Mouse (Mus musculus): ENCODE measurements at regions not wholly inside any gene's neighbourhood (a gene's known extent, or its start where the extent isn't known, plus 50 kb on each side); places are given as distances from the start of the nearest gene placed in this dataset.

DNA sequence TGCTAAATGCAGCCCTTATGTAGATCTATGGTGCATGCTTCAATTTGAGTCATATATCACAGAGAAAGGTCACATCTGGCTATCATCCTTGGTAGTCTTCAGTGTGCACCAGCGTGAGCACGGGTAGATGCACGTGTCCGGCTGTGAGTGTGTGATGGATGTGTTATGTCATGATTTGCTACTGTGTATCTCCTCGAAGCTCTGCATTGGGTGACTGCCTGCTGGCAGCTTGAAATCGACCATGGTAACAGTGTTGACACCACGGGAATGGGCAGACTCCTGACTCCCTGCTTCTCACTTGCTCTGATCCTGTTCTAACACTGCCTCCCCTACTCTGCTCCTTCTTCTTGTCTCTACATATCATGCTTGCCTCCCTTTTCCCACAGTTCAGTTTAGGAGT is 204.9 kb upstream of the Mocs1 start:
- no peaks in the 10 kb centered on the region for H3K4me1 ChIP-seq
- H3K36me3 ChIP-seq: no peaks in the 10 kb centered on the region
- H3K9me3 ChIP-seq: no peaks in the 10 kb centered on the region
- no peak overlapping the region for H3K27ac ChIP-seq
- ATAC-seq (ENCODE audit: low FRiP score, low read depth): no peak
- no peak overlapping the region for H3K4me2 ChIP-seq (replicated peaks)
- H3K27me3 ChIP-seq (replicated peaks): no peaks in the 10 kb centered on the region
- WGBS: 86% methylated on average over 7 of the region's 7 CpGs
- H3K4me3 ChIP-seq: no peak overlapping the region
- no peak overlapping the region for H3K9ac ChIP-seq

DNA sequence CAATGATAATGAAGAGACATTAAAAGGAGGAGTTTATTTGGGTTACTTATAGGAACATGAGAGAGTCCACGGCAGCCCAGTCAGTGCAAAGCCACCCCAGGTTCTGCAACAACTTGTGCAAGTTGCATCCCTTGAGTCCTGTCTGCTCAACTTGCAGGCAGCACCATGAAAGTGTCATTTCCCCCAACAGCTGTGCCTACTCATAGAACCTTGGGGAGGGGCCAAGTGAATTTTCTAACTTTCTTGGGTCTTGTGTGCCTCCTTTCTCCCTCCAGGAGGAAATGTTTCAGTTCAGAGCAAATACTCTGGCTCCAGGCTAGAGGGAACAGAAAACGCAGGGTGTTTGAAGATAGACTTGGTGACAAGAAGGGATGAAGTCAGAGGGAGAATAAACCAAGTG is 204.5 kb upstream of the Mocs1 start:
- Histone ChIP-seq H3K27ac (no peak overlapping the region), H3K4me3 (no peak overlapping the region), H3K4me2 (replicated peaks) (no peak overlapping the region), H3K27me3 (replicated peaks) (no peaks in the 10 kb centered on the region), H3K36me3 (no peaks in the 10 kb centered on the region), H3K9me3 (no peaks in the 10 kb centered on the region), H3K4me1 (no peaks in the 10 kb centered on the region), H3K9ac (no peak overlapping the region)
- 82% methylated on average over 2 of the region's 2 CpGs for WGBS
- ATAC-seq (ENCODE audit: low FRiP score, low read depth): no peak

DNA sequence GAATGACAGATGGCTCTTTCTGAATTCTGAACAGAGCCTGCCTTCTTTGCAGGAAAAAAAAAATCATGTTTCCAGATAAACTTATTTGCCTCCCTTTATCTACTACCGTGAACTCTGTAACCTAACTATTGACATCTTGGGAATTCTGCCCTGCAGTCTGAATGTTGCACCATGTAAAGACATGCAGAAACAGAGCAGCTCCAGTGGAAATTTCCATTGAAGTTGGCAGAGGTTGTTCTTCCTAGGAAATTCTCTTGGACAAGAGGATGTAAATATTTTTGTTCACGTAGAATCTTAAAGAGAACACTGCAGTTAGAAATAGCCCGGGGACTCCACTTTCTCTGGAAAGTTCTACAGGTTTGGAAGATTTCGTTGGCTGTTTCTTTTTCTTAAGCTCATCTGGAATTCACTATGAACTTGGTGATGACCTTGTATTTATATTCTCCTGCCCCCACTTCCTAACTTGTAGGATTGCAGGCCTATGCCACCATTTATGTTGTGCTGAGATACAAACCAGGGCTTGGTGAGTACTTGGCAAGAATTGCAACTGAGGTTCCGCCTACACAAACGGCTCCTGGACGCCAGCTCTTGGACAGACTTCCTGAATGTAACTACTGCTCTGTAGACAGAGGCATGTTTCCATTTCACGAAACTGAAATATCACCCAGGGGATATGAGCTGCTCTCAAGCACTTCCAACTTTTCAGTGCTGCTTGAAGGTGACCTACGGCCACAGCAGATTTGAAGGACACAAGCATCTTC is 202.7 kb upstream of the Mocs1 start:
- H3K36me3 ChIP-seq: no peaks in the 10 kb centered on the region
- WGBS: 86% methylated on average over 9 of the region's 9 CpGs
- H3K27ac ChIP-seq: no peak overlapping the region
- no peaks in the 10 kb centered on the region for H3K27me3 ChIP-seq (replicated peaks)
- H3K4me2 ChIP-seq (replicated peaks): no peak overlapping the region
- no peak overlapping the region for H3K9ac ChIP-seq
- no peak for ATAC-seq (ENCODE audit: low FRiP score, low read depth)
- no peak overlapping the region for H3K4me3 ChIP-seq
- no peaks in the 10 kb centered on the region for H3K4me1 ChIP-seq
- no peaks in the 10 kb centered on the region for H3K9me3 ChIP-seq

DNA sequence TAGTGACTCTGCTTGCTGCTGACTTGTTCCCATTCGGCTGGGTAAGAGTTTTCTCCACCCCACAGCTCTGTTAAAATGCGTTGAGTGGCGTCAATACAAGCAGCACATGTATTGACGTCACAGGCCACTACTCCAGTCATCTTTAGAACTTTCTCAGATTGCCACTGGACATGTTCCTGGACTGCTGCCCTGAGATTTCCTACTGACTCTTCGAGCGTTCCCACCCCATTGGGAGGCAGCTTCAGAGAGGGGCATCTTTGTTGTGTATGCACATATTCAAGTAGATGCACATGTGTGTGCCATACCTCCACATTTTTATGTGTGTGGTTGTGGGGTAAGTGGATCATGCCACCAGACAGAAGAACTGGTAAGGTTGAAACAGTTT is 202.2 kb upstream of the Mocs1 start:
- 85% methylated on average over 6 of the region's 6 CpGs for WGBS
- Histone ChIP-seq H3K4me1 (peaks cover 3% of the 10 kb centered on the region), H3K9ac (no peak overlapping the region), H3K9me3 (no peaks in the 10 kb centered on the region), H3K4me2 (replicated peaks) (no peak overlapping the region), H3K36me3 (no peaks in the 10 kb centered on the region), H3K4me3 (no peak overlapping the region), H3K27ac (no peak overlapping the region), H3K27me3 (replicated peaks) (no peaks in the 10 kb centered on the region)
- no peak for ATAC-seq (ENCODE audit: low FRiP score, low read depth)

DNA sequence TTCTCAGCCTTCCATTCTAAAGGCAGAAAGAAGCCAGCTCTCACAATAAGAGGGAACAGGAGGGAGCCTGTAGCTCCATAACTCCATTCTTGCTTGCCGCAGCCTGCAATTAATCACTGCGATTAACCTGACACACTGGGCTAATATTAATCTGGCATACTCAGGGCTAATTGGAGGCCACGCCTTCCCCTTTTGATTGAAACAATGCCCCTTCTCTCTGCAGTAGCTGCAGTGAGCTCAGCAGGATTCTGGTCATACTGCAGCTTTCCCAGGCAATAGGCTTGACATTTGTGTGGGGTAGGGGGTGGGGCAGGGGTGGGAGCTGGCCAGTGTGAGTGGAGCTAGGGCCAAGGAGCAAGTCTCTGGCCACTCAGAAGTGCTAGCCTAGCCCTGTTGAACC is 196.9 kb upstream of the Mocs1 start:
- H3K4me1 ChIP-seq: peaks cover 10% of the 10 kb centered on the region
- H3K4me2 ChIP-seq (replicated peaks): no peak overlapping the region
- H3K27ac ChIP-seq: no peak overlapping the region
- H3K36me3 ChIP-seq: no peaks in the 10 kb centered on the region
- H3K4me3 ChIP-seq: no peak overlapping the region
- no peak overlapping the region for H3K9ac ChIP-seq
- no peaks in the 10 kb centered on the region for H3K9me3 ChIP-seq
- no peak for ATAC-seq (ENCODE audit: low FRiP score, low read depth)
- WGBS: 16% methylated on average over 3 of the region's 3 CpGs
- H3K27me3 ChIP-seq (replicated peaks): no peaks in the 10 kb centered on the region

DNA sequence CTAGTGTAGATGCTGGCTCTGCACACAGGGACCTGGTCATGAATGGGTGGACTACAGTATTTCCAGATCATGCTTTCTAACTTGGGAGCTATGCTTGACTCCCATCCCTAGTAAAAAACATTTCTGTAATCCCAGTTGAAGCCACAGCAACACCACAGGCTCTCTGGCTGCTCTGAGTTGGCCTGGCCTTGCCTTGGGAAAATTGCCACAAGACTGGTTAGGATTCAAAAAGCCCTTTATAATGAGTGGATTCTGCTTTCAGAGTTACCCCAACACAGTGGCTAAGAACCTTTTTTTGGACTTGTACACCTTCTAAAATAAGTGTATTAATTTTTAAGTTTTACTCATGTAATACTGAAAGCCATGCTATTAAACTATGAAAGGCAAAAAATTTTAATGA is 188.1 kb upstream of the Mocs1 start:
- no peak for ATAC-seq (ENCODE audit: low FRiP score, low read depth)
- no peak overlapping the region for H3K4me2 ChIP-seq (replicated peaks)
- H3K27ac ChIP-seq: no peak overlapping the region
- H3K9ac ChIP-seq: no peak overlapping the region
- no peaks in the 10 kb centered on the region for H3K27me3 ChIP-seq (replicated peaks)
- no peaks in the 10 kb centered on the region for H3K36me3 ChIP-seq
- H3K4me1 ChIP-seq: no peaks in the 10 kb centered on the region
- H3K9me3 ChIP-seq: no peaks in the 10 kb centered on the region
- no peak overlapping the region for H3K4me3 ChIP-seq

DNA sequence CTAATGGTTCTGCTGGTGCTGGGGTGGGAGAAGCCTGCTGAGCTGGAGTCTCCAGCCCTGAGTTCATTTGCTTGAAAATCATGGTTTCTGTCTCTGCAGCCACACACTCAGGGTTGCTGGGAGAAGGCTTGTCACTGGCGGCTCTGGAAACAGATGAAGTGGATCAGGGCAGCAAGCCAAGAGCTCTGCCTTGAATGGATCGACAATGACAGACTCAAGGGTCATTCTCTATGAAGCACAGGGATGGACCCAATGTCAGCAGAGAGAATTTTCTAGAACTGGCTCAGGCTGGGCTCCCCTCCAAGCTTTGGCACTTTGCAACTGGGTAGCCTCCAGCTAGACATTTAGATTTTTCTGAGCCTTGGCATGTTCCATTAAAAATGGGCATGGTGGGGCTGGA is 184.7 kb upstream of the Mocs1 start:
- no peak overlapping the region for H3K4me2 ChIP-seq (replicated peaks)
- no peaks in the 10 kb centered on the region for H3K9me3 ChIP-seq
- H3K4me1 ChIP-seq: 0 out of 2 replicates have a peak, but pooled peaks cover 6% of the 10 kb centered on the region
- whole genome bisulfite sequencing: 80% methylated on average over 2 of the region's 2 CpGs
- no peak overlapping the region for H3K27ac ChIP-seq
- H3K9ac ChIP-seq: no peak overlapping the region
- no peaks in the 10 kb centered on the region for H3K36me3 ChIP-seq
- no peak for ATAC-seq (ENCODE audit: low FRiP score, low read depth)
- H3K4me3 ChIP-seq: no peak overlapping the region
- no peaks in the 10 kb centered on the region for H3K27me3 ChIP-seq (replicated peaks)

GRCm38 (mm10) chr17:49245013-49245412 is 183.1 kb upstream of the Mocs1 start:
- no peak overlapping the region for H3K9ac ChIP-seq
- H3K27me3 ChIP-seq (replicated peaks): no peaks in the 10 kb centered on the region
- H3K4me3 ChIP-seq: no peak overlapping the region
- 65% methylated on average over 2 of the region's 2 CpGs for WGBS
- H3K9me3 ChIP-seq: no peaks in the 10 kb centered on the region
- H3K36me3 ChIP-seq: no peaks in the 10 kb centered on the region
- no peak overlapping the region for H3K4me2 ChIP-seq (replicated peaks)
- H3K4me1 ChIP-seq: 0 out of 2 replicates have a peak, but pooled peaks cover 6% of the 10 kb centered on the region
- no peak overlapping the region for H3K27ac ChIP-seq
- no peak for ATAC-seq (ENCODE audit: low FRiP score, low read depth)

DNA sequence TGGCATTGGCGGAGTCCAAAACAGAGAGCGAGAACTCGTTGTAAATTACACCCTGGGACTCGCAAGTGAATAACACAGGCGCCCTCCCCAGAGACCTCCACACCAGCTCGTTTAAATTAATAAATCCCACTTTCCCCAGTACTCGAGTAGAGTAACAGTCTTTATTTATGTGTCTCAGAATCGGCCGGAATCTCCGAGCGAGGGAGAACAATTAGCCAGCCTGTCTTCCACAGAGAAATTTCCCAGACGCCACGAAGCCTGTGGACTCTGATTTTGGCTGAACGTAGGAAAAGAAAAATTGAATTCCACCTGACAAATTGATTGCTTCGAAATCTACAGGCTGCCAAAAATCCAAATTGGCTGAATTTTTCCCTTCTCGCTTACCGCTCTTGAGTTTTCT is 180.9 kb upstream of the Mocs1 start:
- WGBS: 48% methylated on average over 17 of the region's 17 CpGs
- Histone ChIP-seq H3K27me3 (replicated peaks) (no peaks in the 10 kb centered on the region), H3K9me3 (no peaks in the 10 kb centered on the region), H3K9ac (no peak overlapping the region), H3K27ac (no peak overlapping the region), H3K4me2 (replicated peaks) (peak overlapping the region; percentile 6; the same call in 1 of the 2 replicates), H3K4me1 (0 out of 2 replicates have a peak, but pooled peaks cover 6% of the 10 kb centered on the region), H3K4me3 (no peak overlapping the region), H3K36me3 (no peaks in the 10 kb centered on the region)
- no peak for ATAC-seq (ENCODE audit: low FRiP score, low read depth)

DNA sequence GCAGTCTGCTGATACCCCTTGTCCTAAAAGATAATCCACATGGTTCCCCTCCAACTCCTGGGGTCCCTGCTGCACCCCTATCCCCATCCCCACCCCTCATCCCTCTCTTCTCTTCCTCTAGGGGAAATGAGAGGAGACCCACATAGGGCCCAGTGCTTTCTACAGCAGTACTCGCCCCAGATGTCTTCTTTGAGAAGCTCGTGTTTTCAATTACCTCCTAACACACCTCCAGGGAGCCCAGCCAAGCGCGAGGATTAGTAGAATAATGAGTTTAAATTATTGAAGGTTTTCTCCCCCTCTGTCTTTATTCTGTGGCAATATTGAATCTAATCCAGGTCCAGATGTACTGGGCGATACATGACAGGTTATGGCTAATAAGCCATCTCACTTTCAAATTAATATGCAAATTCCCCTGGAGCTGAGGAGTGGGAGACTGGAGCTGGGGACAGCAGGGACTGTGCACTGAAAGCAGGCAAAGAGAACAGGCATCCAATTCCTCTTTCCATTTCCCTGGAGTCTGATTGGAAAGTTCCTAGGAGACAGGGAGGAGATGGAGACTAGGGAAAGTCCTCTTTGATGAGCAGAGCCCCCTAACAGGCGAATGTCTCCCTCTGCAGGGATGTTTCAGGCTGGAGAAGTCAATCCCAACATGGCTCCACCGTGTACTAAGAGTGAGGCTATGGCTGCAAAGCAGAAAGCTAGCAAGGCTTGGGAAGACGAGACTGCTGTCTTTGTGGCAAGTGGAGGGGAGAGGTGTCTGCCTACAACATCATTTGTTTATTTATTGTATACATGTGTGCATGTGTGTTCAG is 177.2 kb upstream of the Mocs1 start:
- no peaks in the 10 kb centered on the region for H3K36me3 ChIP-seq
- no peak overlapping the region for H3K4me2 ChIP-seq (replicated peaks)
- no peak overlapping the region for H3K9ac ChIP-seq
- no peaks in the 10 kb centered on the region for H3K27me3 ChIP-seq (replicated peaks)
- ATAC-seq (ENCODE audit: low FRiP score, low read depth): peak; percentile 49
- H3K4me3 ChIP-seq: no peak overlapping the region
- 0 out of 2 replicates have a peak, but pooled peaks cover 6% of the 10 kb centered on the region for H3K4me1 ChIP-seq
- H3K27ac ChIP-seq: no peak overlapping the region
- WGBS: 52% methylated on average over 8 of the region's 8 CpGs
- no peaks in the 10 kb centered on the region for H3K9me3 ChIP-seq

DNA sequence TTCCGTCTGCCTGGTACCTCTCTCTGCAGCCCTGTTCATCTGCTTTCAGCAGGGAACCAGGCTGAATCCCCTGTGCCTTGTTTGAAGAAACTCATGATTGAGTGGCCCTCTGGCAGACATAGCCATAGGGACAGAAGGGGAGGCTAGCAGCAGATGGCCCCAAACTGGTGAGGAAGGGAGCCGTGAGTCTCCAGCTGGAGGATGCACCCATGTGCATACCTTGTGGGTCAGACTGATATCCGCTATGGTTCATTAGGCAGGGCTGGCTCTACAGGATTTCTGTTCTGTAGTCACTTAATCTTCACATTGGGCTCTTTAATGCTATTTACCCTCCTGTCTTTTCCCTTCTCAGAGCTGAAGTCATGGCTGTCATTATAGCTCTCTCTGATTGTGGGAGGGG is 175.9 kb upstream of the Mocs1 start:
- no peaks in the 10 kb centered on the region for H3K9me3 ChIP-seq
- 0 out of 2 replicates have a peak, but pooled peaks cover 3% of the 10 kb centered on the region for H3K4me1 ChIP-seq
- H3K4me3 ChIP-seq: no peak overlapping the region
- no peak for ATAC-seq (ENCODE audit: low FRiP score, low read depth)
- H3K27ac ChIP-seq: no peak overlapping the region
- H3K4me2 ChIP-seq (replicated peaks): no peak overlapping the region
- 61% methylated on average over 3 of the region's 3 CpGs for WGBS
- no peaks in the 10 kb centered on the region for H3K27me3 ChIP-seq (replicated peaks)
- H3K36me3 ChIP-seq: no peaks in the 10 kb centered on the region
- H3K9ac ChIP-seq: no peak overlapping the region

- H3K36me3 ChIP-seq: no peaks in the 10 kb centered on the region
- no peak overlapping the region for H3K4me2 ChIP-seq (replicated peaks)
- no peaks in the 10 kb centered on the region for H3K27me3 ChIP-seq (replicated peaks)
- H3K4me1 ChIP-seq: no peaks in the 10 kb centered on the region
- H3K9ac ChIP-seq: no peak overlapping the region
- H3K4me3 ChIP-seq: no peak overlapping the region
- no peak for ATAC-seq (ENCODE audit: low FRiP score, low read depth)
- no peak overlapping the region for H3K27ac ChIP-seq
- H3K9me3 ChIP-seq: no peaks in the 10 kb centered on the region
Measured at GRCm38 (mm10) chr17:49258496-49258895, 169.7 kb upstream of the Mocs1 start.

GRCm38 (mm10) chr17:49262394-49262793 is 165.8 kb upstream of the Mocs1 start:
- H3K36me3 ChIP-seq: no peaks in the 10 kb centered on the region
- no peak overlapping the region for H3K4me3 ChIP-seq
- H3K4me1 ChIP-seq: no peaks in the 10 kb centered on the region
- H3K4me2 ChIP-seq (replicated peaks): no peak overlapping the region
- no peak overlapping the region for H3K27ac ChIP-seq
- H3K9me3 ChIP-seq: no peaks in the 10 kb centered on the region
- H3K9ac ChIP-seq: no peak overlapping the region
- 11% methylated on average over 4 of the region's 4 CpGs for WGBS
- no peaks in the 10 kb centered on the region for H3K27me3 ChIP-seq (replicated peaks)
- ATAC-seq (ENCODE audit: low FRiP score, low read depth): no peak
